7 mouse cellular contexts compared by ENCODE assay signal in genomic region chr5:142629663-142630025, GRCm38 (mm10). TPM values are rescaled to one million over a fixed set of nuclear protein-coding genes. Genes with fewer than 3 reads are reported as not detected.
DNase-seq lines count a peak whose midpoint lies in the region; ATAC-seq and TF ChIP-seq lines count a peak whose summit lies in the region.

No protein-coding gene starts in this region.

- no peaks in the 10 kb centered on the region for H3K9me3 ChIP-seq in lung, postnatal 0 days (ENCODE audit: low read length)
- no peaks in the 10 kb centered on the region for H3K9me3 ChIP-seq in limb, embryonic 10.5 days (replicated peaks)

- no peak for DNase-seq in lung, postnatal 0 days (ENCODE audit: low spot score)
- no peak for DNase-seq in lung, postnatal 25 days (ENCODE audit: low spot score)
- no peak for DNase-seq in limb, embryonic 10.5 days (ENCODE audit: low spot score)
- DNase-seq in ovary, postnatal 36 days (ENCODE audit: low spot score): no peak
- no peak for DNase-seq in layer of hippocampus, postnatal 10 days (ENCODE audit: low spot score in 2 of 2)

- no peak for ATAC-seq in lung, postnatal 0 days
- peak; percentile 5; the same call in 1 of the 2 replicates for ATAC-seq in erythroid progenitor cell, adult 5-6 weeks (replicated peaks; ENCODE audit: low FRiP score, poor library complexity, severe bottlenecking)

- H3K27ac ChIP-seq in lung, postnatal 0 days (ENCODE audit: low read length): peak overlapping the region; percentile 90
- H3K27ac ChIP-seq in limb, embryonic 10.5 days: peak overlapping the region; percentile 94
- H3K27ac ChIP-seq in small intestine, adult 2 months (ENCODE audit: insufficient read depth, low read depth, low read length): peak overlapping the region; percentile 22; the same call in 1 of the 2 replicates

- no peaks in the 10 kb centered on the region for H3K27me3 ChIP-seq in lung, postnatal 0 days (replicated peaks; ENCODE audit: insufficient read depth, low read length)
- H3K27me3 ChIP-seq in limb, embryonic 10.5 days (ENCODE audit: low read depth, poor library complexity, severe bottlenecking): no peaks in the 10 kb centered on the region
- no peaks in the 10 kb centered on the region for H3K27me3 ChIP-seq in small intestine, adult 2 months (ENCODE audit: control insufficient read depth, insufficient read depth, low read length)

- TF ChIP-seq EP300 in lung, postnatal 0 days (IDR thresholded peaks at IDR 0.05): no peak

- no peaks in the 10 kb centered on the region for H3K4me1 ChIP-seq in lung, postnatal 0 days (ENCODE audit: insufficient read depth, low read depth, low read length)
- H3K4me1 ChIP-seq in limb, embryonic 10.5 days: peaks cover 28% of the 10 kb centered on the region
- H3K4me1 ChIP-seq in small intestine, adult 2 months (ENCODE audit: control insufficient read depth, insufficient read depth, insufficient read length, low read length): peaks cover 5% of the 10 kb centered on the region; the same call in 1 of the 2 replicates

- H3K4me2 ChIP-seq in lung, postnatal 0 days (replicated peaks; ENCODE audit: low read depth, low read length): peak overlapping the region; percentile 88

- WGBS in lung, postnatal 0 days: 6% methylated on average over 35 of the region's 41 CpGs
- WGBS in limb, embryonic 10.5 days: 1% methylated on average over 41 of the region's 41 CpGs
- WGBS in small intestine, adult 2 months: under 1% methylated on average over 41 of the region's 41 CpGs

- peak overlapping the region; percentile 77 for H3K9ac ChIP-seq in lung, postnatal 0 days (replicated peaks; ENCODE audit: low read depth)

- no peaks in the 10 kb centered on the region for H3K36me3 ChIP-seq in lung, postnatal 0 days (ENCODE audit: insufficient read depth, low read length)
- H3K36me3 ChIP-seq in limb, embryonic 10.5 days: peaks cover 36% of the 10 kb centered on the region
- H3K36me3 ChIP-seq in small intestine, adult 2 months (ENCODE audit: control insufficient read depth, insufficient read depth, low read length): peaks cover 4% of the 10 kb centered on the region; the same call in 1 of the 2 replicates

- no peak for TF ChIP-seq CTCF in lung, postnatal 0 days (IDR thresholded peaks at IDR 0.05)
- TF ChIP-seq CTCF in small intestine, adult 2 months (IDR thresholded peaks at IDR 0.05; ENCODE audit: extremely low read depth, insufficient read length, insufficient replicate concordance, low read depth, low read length): no peak

- TF ChIP-seq POLR2A in small intestine, adult 2 months (IDR thresholded peaks at IDR 0.05; ENCODE audit: low read depth, low read length): no peak

- H3K4me3 ChIP-seq in lung, postnatal 0 days (ENCODE audit: low read depth, low read length): peak overlapping the region; percentile 91
- H3K4me3 ChIP-seq in limb, embryonic 10.5 days: peak overlapping the region; percentile 97
- peak overlapping the region; percentile 80 for H3K4me3 ChIP-seq in small intestine, adult 2 months (ENCODE audit: low read depth, low read length)

RNA-seq across cellular contexts. Expression of gene Wipi2, which starts 2.1 kb away (rescaled TPM):
- 25.7 and 26.6 TPM in 2 replicates for polyA plus RNA-seq in lung, postnatal 0 days (2015; fragmentation: Nextera tagmentation; extraction: Ambion mirVana)
- 42.9 and 54.5 TPM in 2 replicates for total RNA-seq in erythroid progenitor cell, adult 5-6 weeks (2015; ENCODE audit: low replicate concordance)
- 67.9 and 91.3 TPM in 2 replicates for total RNA-seq in erythroid progenitor cell, adult 5-6 weeks (2017; ENCODE audit: low replicate concordance)
- polyA plus RNA-seq in limb, embryonic 10.5 days (2016; fragmentation: Nextera tagmentation; extraction: Ambion mirVana): 69.4 and 71.6 TPM in 2 replicates
- 22.5 and 38.9 TPM in 2 replicates for polyA plus RNA-seq in small intestine, adult 2 months (2012; rRNA removed)
- 10 to 100 TPM; 71.1 to 74.5 TPM for total RNA-seq in layer of hippocampus, postnatal 10 days (2021)

RNA-seq across cellular contexts. Expression of gene Mmd2, which starts 21.0 kb away (rescaled TPM):
- polyA plus RNA-seq in lung, postnatal 0 days (2015; fragmentation: Nextera tagmentation; extraction: Ambion mirVana): 0.05 TPM in 1 of 2 replicates, not detected in the other
- total RNA-seq in erythroid progenitor cell, adult 5-6 weeks (2015; ENCODE audit: low replicate concordance): not detected in 2 replicates
- total RNA-seq in erythroid progenitor cell, adult 5-6 weeks (2017; ENCODE audit: low replicate concordance): not detected in 2 replicates
- polyA plus RNA-seq in limb, embryonic 10.5 days (2016; fragmentation: Nextera tagmentation; extraction: Ambion mirVana): 0.09 and 0.28 TPM in 2 replicates
- 0.13 and 0.20 TPM in 2 replicates for polyA plus RNA-seq in small intestine, adult 2 months (2012; rRNA removed)
- total RNA-seq in layer of hippocampus, postnatal 10 days (2021): 100 to 1,000 TPM; 164 to 175 TPM

Comparison
In these comparisons a context has a peak if more than half of its experiments do, and no peak if none do; other contexts are left out.
1. H3K27ac ChIP-seq: peak in every context shown above with its lines; median percentile 94 in limb, embryonic 10.5 days; 90 in lung, postnatal 0 days; 22 in small intestine, adult 2 months.